Mouse (Mus musculus) gastrocnemius, adult 2 months (tissue): ENCODE results near the gene Creld2. TPM values are rescaled to one million over a fixed set of nuclear protein-coding genes. Genes with fewer than 3 reads are reported as not detected.
A peak's percentile ranks its signal among the peaks of the same experiment; 100 is the strongest.

ENCODE experiments used
- DNase-seq: peaks from one replicate; pipeline ENCODE4 v3.0.0; 2022
- H3K27ac ChIP-seq: fragments of 200-600 bp; 2 replicates; pipeline ENCODE4 v1.8.1; 2022; ENCODE audit warnings: mild to moderate bottlenecking
- H3K4me3 ChIP-seq: fragments of 200-600 bp; 2 replicates; pipeline ENCODE4 v1.8.1; 2022; ENCODE audit warnings: mild to moderate bottlenecking, moderate library complexity
- CTCF ChIP-seq: fragments of 200-600 bp; IDR thresholded peaks from 2 replicates; pipeline ENCODE4 v1.8.1; 2022; ENCODE audit warnings: antibody characterized with exemption, mild to moderate bottlenecking, moderate library complexity
- intact Hi-C: fragments of 180-260 bp; cut with DNase I; formaldehyde crosslinking; loops from one replicate; pipeline ENCODE4 v1.15.1; 2025
- total RNA-seq, 2 experiments: library from RNA; stranded (reverse); gene quantifications; 2 replicates each; pipeline ENCODE4 v1.2.3; 2021

Creld2 gene
- total RNA-seq, 2 experiments from 2014 or later: 8.1 to 11.6 TPM

DNA sequence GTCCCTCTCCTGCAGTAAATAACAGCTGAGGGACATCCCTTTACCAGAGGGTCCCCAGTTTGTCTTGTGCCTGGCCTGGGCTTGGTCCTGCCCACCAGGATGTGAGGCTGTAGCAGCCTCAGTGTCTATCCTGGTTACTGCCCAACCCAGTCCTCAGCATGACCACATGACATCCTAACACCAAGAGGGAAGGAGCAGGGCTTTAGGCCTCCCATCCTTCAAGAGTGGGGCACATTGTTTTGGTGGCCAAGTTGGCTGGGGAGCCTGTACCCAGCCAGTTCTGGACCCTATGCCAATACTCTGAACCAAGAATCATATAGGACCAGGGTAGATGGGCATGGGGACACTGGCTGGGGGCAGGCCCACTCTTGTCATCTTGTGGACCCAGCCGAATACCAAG, 29.2 kb downstream of the Creld2 start:
- Histone ChIP-seq H3K27ac (peak overlapping the region; percentile 90), H3K4me3 (no peak overlapping the region)
- intact Hi-C loops: no loop called here
- DNase-seq: no peak
- no peak for TF ChIP-seq CTCF

- TF ChIP-seq CTCF: no peak
- H3K27ac ChIP-seq: peak overlapping the region; percentile 90
- intact Hi-C loops: no loop called here
Measured at GRCm38 (mm10) chr15:88849621-88850020, 30.2 kb downstream of the Creld2 start.

GRCm38 (mm10) chr15:88850146-88850826, 30.8 kb downstream of the Creld2 start:
- Histone ChIP-seq H3K4me3 (peak overlapping the region; percentile 7; the same call in 1 of the 2 replicates), H3K27ac (peak overlapping the region; percentile 90)
- intact Hi-C loops: no loop called here
- TF ChIP-seq CTCF: no peak
- DNase-seq: peak; percentile 95

More at GRCm38 (mm10) chr15:88849621-88850020, 30.2 kb downstream of the Creld2 start:
- no peak overlapping the region for H3K4me3 ChIP-seq
- no peak for DNase-seq

DNA sequence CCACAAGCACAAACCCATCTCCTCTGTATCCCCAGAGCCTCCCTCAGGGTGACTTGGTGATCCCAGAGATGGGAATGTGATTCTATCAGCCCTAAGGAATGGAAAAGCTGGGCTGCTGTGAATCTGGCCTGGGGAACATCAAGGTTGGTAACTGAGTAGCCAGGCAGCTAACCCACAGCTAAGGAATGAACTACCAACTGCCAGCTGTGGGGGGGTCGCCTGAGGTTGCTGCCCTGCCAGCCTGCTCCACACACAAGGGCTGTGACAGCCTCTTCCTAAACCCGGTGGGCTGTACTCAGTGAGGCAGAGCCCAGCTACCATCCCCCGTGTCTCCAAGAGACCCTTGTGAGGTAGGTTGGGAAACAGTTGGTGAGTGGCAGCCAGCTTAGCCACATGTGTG, 31.6 kb downstream of the Creld2 start:
- DNase-seq: no peak
- H3K4me3 ChIP-seq: peak overlapping the region; percentile 7; the same call in 1 of the 2 replicates
- no peak for TF ChIP-seq CTCF
- H3K27ac ChIP-seq: peak overlapping the region; percentile 90
- intact Hi-C loops: no loop called here

DNA sequence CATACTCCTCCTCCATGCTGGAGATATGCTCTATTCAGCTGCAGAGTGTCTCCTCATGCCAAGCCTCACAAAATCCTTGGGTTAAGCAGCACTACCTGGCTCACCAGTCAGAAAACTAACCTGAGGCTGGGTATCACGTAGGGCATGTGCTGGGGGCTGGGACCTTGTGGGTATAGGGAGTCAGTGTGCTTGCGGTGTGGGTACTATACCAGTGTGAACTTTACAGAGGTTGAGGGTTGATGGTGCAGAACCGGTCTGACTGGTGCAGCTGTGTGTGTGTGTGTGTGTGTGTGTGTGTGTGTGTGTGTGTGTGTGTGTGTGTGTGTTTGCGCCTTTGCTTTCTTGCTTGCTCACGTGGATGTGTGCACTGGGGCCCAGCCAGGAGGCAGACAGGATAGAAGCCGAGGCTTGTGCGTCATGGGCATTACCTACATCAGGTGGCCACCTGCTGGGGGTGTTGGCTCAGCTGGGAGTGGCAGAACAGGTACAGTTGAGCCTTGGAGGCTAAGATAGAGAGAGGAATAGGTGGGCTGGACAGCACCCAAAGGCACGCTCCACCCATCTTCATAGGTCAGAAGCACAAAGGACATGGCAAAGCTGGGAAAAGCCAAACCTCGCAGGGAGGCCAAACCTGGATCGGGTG, 32.2 kb downstream of the Creld2 start:
- Histone ChIP-seq H3K4me3 (no peak overlapping the region), H3K27ac (peak overlapping the region; percentile 90)
- no peak for DNase-seq
- TF ChIP-seq CTCF: no peak
- intact Hi-C loops: no loop called here

- TF ChIP-seq CTCF: no peak
- peak overlapping the region; percentile 84 for H3K27ac ChIP-seq
- no peak for DNase-seq
- intact Hi-C loops: no loop called here
- no peak overlapping the region for H3K4me3 ChIP-seq
Measured at GRCm38 (mm10) chr15:88853106-88853505, 33.7 kb downstream of the Creld2 start.

GRCm38 (mm10) chr15:88854119-88854968, 34.9 kb downstream of the Creld2 start:
- DNase-seq: peak; percentile 17
- intact Hi-C loops: no loop called here
- H3K27ac ChIP-seq: peak overlapping the region; percentile 84
- TF ChIP-seq CTCF: no peak
- no peak overlapping the region for H3K4me3 ChIP-seq

GRCm38 (mm10) chr15:88854969-88855830, 35.8 kb downstream of the Creld2 start:
- H3K4me3 ChIP-seq: no peak overlapping the region
- peak; percentile 32 for DNase-seq
- intact Hi-C loops: no loop called here
- no peak for TF ChIP-seq CTCF
- H3K27ac ChIP-seq: peak overlapping the region; percentile 84

- Histone ChIP-seq H3K4me3 (no peak overlapping the region), H3K27ac (peak overlapping the region; percentile 84)
- peak; percentile 38 for DNase-seq
- TF ChIP-seq CTCF: no peak
- intact Hi-C loops: no loop called here
Measured at GRCm38 (mm10) chr15:88855896-88856417, 36.5 kb downstream of the Creld2 start.

GRCm38 (mm10) chr15:88856613-88857012, 37.2 kb downstream of the Creld2 start:
- no peak for TF ChIP-seq CTCF
- DNase-seq: no peak
- intact Hi-C loops: no loop called here
- Histone ChIP-seq H3K4me3 (no peak overlapping the region), H3K27ac (peak overlapping the region; percentile 84)

DNA sequence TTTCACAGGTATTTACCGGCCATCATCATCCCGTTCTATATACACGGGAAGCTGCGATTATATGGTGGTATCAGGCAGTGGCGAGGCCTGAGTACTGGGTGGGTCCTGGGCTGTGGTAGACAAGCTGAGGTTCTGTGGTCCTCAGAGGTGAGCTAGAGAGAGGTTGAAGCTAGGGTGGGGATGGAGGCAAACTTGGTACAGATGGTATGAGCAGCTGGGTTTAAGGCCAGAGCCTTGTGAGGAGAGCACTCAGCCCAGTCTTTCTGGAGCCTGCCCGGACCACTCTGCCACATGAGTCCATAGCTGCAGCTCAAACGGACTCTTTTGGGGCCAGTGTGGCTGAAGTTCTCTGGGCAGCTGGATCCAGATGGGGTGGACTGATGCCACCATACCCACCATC, 37.9 kb downstream of the Creld2 start:
- peak; percentile 15 for DNase-seq
- TF ChIP-seq CTCF: no peak
- no peak overlapping the region for H3K4me3 ChIP-seq
- H3K27ac ChIP-seq: peak overlapping the region; percentile 84
- intact Hi-C loops: no loop called here

- intact Hi-C loops: no loop called here
- peak overlapping the region; percentile 84 for H3K27ac ChIP-seq
- peak; percentile 80 for DNase-seq
- TF ChIP-seq CTCF: no peak
- H3K4me3 ChIP-seq: 0 out of 2 replicates have a peak overlapping the region, but pooled peaks have one; percentile 0
Measured at GRCm38 (mm10) chr15:88858141-88858541, 38.7 kb downstream of the Creld2 start.
